Mouse (Mus musculus) embryonic facial prominence, embryonic 10.5 days (tissue): ENCODE measurements at regions not wholly inside any gene's neighbourhood (a gene's known extent, or its start where the extent isn't known, plus 50 kb on each side); places are given as distances from the start of the nearest gene placed in this dataset.

Source experiments
- DNase-seq: peaks from one replicate; pipeline ENCODE4 v3.0.0-alpha.2; 2017; ENCODE audit warnings: low spot score
- H3K27ac ChIP-seq: fragments of 300-500 bp; sonication (generic); replicated peaks from 2 replicates; pipeline ENCODE4 v1.5.1; 2016; ENCODE audit warnings: mild to moderate bottlenecking
- H3K27me3 ChIP-seq: fragments of 300-500 bp; sonication (generic); replicated peaks from 2 replicates; pipeline ENCODE4 v1.6.1; 2016; ENCODE audit warnings: low read depth, mild to moderate bottlenecking; ENCODE audit not compliant: poor library complexity, severe bottlenecking
- H3K36me3 ChIP-seq: fragments of 300-500 bp; sonication (generic); replicated peaks from 2 replicates; pipeline ENCODE4 v1.6.1; 2016; ENCODE audit warnings: mild to moderate bottlenecking, moderate library complexity
- H3K4me1 ChIP-seq: fragments of 300-500 bp; sonication (generic); 2 replicates; pipeline ENCODE4 v1.6.1; 2016
- H3K4me3 ChIP-seq: fragments of 300-500 bp; sonication (generic); 2 replicates; pipeline ENCODE4 v1.5.1; 2016; ENCODE audit warnings: mild to moderate bottlenecking, moderate library complexity
- H3K9me3 ChIP-seq: fragments of 300-500 bp; sonication (generic); 2 replicates; pipeline ENCODE4 v1.6.1; 2016; ENCODE audit warnings: mild to moderate bottlenecking
- WGBS: fragments of 180-500 bp; shearing (Covaris S2); methylation state at CpG from one replicate; pipeline ENCODE4 v1.1.7; 2016; 5-methylcytosine and 5-hydroxymethylcytosine counted together

GRCm38 (mm10) chr8:33066168-33066567 is 362.3 kb upstream of the 5930422O12Rik start:
- 90% methylated on average over 6 of the region's 6 CpGs for WGBS
- DNase-seq = no peak

GRCm38 (mm10) chr8:33067453-33068039 is 361.0 kb upstream of the 5930422O12Rik start:
- Histone ChIP-seq H3K27me3 (no peaks in the 10 kb centered on the region), H3K4me1 (no peaks in the 10 kb centered on the region), H3K9me3 (no peaks in the 10 kb centered on the region), H3K36me3 (no peaks in the 10 kb centered on the region), H3K27ac (no peak overlapping the region), H3K4me3 (no peak overlapping the region)
- no peak for DNase-seq
- 77% methylated on average over 8 of the region's 8 CpGs for WGBS

More at GRCm38 (mm10) chr8:33066168-33066567, 362.3 kb upstream of the 5930422O12Rik start:
- Histone ChIP-seq H3K27ac (no peak overlapping the region), H3K4me1 (no peaks in the 10 kb centered on the region), H3K9me3 (no peaks in the 10 kb centered on the region), H3K36me3 (no peaks in the 10 kb centered on the region), H3K27me3 (no peaks in the 10 kb centered on the region), H3K4me3 (no peak overlapping the region)

- H3K27me3 ChIP-seq = no peaks in the 10 kb centered on the region
- DNase-seq = no peak
- no peak overlapping the region for H3K4me3 ChIP-seq
- H3K9me3 ChIP-seq = no peaks in the 10 kb centered on the region
- WGBS = 82% methylated on average over 5 of the region's 5 CpGs
- no peaks in the 10 kb centered on the region for H3K4me1 ChIP-seq
- H3K36me3 ChIP-seq = no peaks in the 10 kb centered on the region
- H3K27ac ChIP-seq = no peak overlapping the region
Measured at GRCm38 (mm10) chr8:33068468-33068867, 360.0 kb upstream of the 5930422O12Rik start.

- Histone ChIP-seq H3K27me3 (no peaks in the 10 kb centered on the region), H3K27ac (no peak overlapping the region), H3K36me3 (no peaks in the 10 kb centered on the region), H3K9me3 (no peaks in the 10 kb centered on the region), H3K4me1 (no peaks in the 10 kb centered on the region), H3K4me3 (no peak overlapping the region)
- 58% methylated on average over 1 of the region's 1 CpGs for WGBS
- no peak for DNase-seq
Measured at GRCm38 (mm10) chr8:33075186-33075585, 353.3 kb upstream of the 5930422O12Rik start.

GRCm38 (mm10) chr8:33076253-33076652 is 352.3 kb upstream of the 5930422O12Rik start:
- WGBS = 73% methylated on average over 6 of the region's 6 CpGs
- H3K4me1 ChIP-seq = no peaks in the 10 kb centered on the region
- no peak overlapping the region for H3K4me3 ChIP-seq
- H3K27ac ChIP-seq = no peak overlapping the region
- H3K36me3 ChIP-seq = no peaks in the 10 kb centered on the region
- no peaks in the 10 kb centered on the region for H3K9me3 ChIP-seq
- no peak for DNase-seq
- H3K27me3 ChIP-seq = no peaks in the 10 kb centered on the region

- Histone ChIP-seq H3K4me1 (no peaks in the 10 kb centered on the region), H3K36me3 (no peaks in the 10 kb centered on the region), H3K27me3 (no peaks in the 10 kb centered on the region), H3K4me3 (no peak overlapping the region), H3K9me3 (no peaks in the 10 kb centered on the region), H3K27ac (no peak overlapping the region)
- WGBS = 55% methylated on average over 3 of the region's 3 CpGs
- no peak for DNase-seq
Measured at GRCm38 (mm10) chr8:33078125-33078524, 350.4 kb upstream of the 5930422O12Rik start.

- WGBS = 88% methylated on average over 12 of the region's 12 CpGs
- no peak overlapping the region for H3K4me3 ChIP-seq
- H3K4me1 ChIP-seq = no peaks in the 10 kb centered on the region
- DNase-seq = no peak
- no peaks in the 10 kb centered on the region for H3K36me3 ChIP-seq
- H3K27me3 ChIP-seq = no peaks in the 10 kb centered on the region
- H3K9me3 ChIP-seq = no peaks in the 10 kb centered on the region
- no peak overlapping the region for H3K27ac ChIP-seq
Measured at GRCm38 (mm10) chr8:33079867-33080585, 348.5 kb upstream of the 5930422O12Rik start.

- no peaks in the 10 kb centered on the region for H3K36me3 ChIP-seq
- H3K4me1 ChIP-seq = no peaks in the 10 kb centered on the region
- H3K4me3 ChIP-seq = no peak overlapping the region
- H3K27me3 ChIP-seq = no peaks in the 10 kb centered on the region
- no peak for DNase-seq
- 82% methylated on average over 4 of the region's 4 CpGs for WGBS
- H3K9me3 ChIP-seq = no peaks in the 10 kb centered on the region
- H3K27ac ChIP-seq = no peak overlapping the region
Measured at GRCm38 (mm10) chr8:33081941-33082340, 346.6 kb upstream of the 5930422O12Rik start.

GRCm38 (mm10) chr8:33085461-33085860 is 343.0 kb upstream of the 5930422O12Rik start:
- Histone ChIP-seq H3K27me3 (no peaks in the 10 kb centered on the region), H3K36me3 (no peaks in the 10 kb centered on the region), H3K27ac (no peak overlapping the region), H3K4me3 (no peak overlapping the region), H3K9me3 (no peaks in the 10 kb centered on the region), H3K4me1 (no peaks in the 10 kb centered on the region)
- 64% methylated on average over 5 of the region's 5 CpGs for WGBS
- no peak for DNase-seq

GRCm38 (mm10) chr8:33089731-33090130 is 338.8 kb upstream of the 5930422O12Rik start:
- WGBS = 75% methylated on average over 3 of the region's 3 CpGs
- Histone ChIP-seq H3K4me1 (no peaks in the 10 kb centered on the region), H3K9me3 (no peaks in the 10 kb centered on the region), H3K4me3 (no peak overlapping the region), H3K27ac (no peak overlapping the region), H3K27me3 (no peaks in the 10 kb centered on the region), H3K36me3 (no peaks in the 10 kb centered on the region)
- DNase-seq = no peak

- H3K27ac ChIP-seq = no peak overlapping the region
- H3K36me3 ChIP-seq = no peaks in the 10 kb centered on the region
- H3K9me3 ChIP-seq = no peaks in the 10 kb centered on the region
- H3K4me1 ChIP-seq = no peaks in the 10 kb centered on the region
- H3K27me3 ChIP-seq = no peaks in the 10 kb centered on the region
- WGBS = 84% methylated on average over 3 of the region's 3 CpGs
- no peak overlapping the region for H3K4me3 ChIP-seq
- no peak for DNase-seq
Measured at GRCm38 (mm10) chr8:33108914-33109313, 319.6 kb upstream of the 5930422O12Rik start.

- Histone ChIP-seq H3K4me3 (no peak overlapping the region), H3K36me3 (no peaks in the 10 kb centered on the region), H3K27me3 (no peaks in the 10 kb centered on the region), H3K27ac (no peak overlapping the region), H3K9me3 (no peaks in the 10 kb centered on the region), H3K4me1 (peaks cover 19% of the 10 kb centered on the region)
- WGBS = 55% methylated on average over 17 of the region's 17 CpGs
- peak; percentile 56 for DNase-seq
Measured at GRCm38 (mm10) chr8:33115271-33116236, 313.0 kb upstream of the 5930422O12Rik start.
